Mouse (Mus musculus) erythroblast, embryonic 14.5 days (primary cell): ENCODE results near the gene Herpud2.

Experiments
- GATA1 ChIP-seq: IDR thresholded peaks from 2 replicates; pipeline ENCODE4 v1.6.1; 2012; ENCODE audit warnings: low read length, inconsistent platforms, mixed read lengths
- TAL1 ChIP-seq: IDR thresholded peaks from 3 replicates; pipeline ENCODE4 v1.6.1; 2012; ENCODE audit warnings: low read length, inconsistent platforms, mixed read lengths

DNA sequence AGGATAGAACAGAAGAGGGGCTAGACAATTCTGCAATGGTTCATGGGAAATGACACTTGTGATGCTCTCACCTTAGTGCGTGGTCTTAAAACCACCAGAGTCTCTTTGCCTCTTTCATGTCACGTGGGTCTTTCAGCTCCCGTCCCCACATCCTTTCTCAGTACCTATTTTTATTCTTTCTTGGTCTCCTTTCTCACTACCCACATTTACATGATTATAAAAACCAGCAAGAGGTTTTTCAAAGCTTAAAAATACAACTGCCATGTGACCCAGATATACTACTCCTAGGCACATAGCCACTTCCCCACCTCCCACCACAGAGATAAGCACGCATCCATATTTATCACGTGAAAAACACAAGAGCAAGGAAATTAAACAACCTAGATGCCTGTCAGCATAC lies 45.1 kb upstream of the Herpud2 start:
- TF ChIP-seq GATA1 (no peak), TAL1 (no peak)
